Mouse (Mus musculus) G1E (cell line): ENCODE data around the gene Fbrs. TPM values are rescaled to one million over a fixed set of nuclear protein-coding genes. Genes with fewer than 3 reads are reported as not detected.
"Not testable (repeated sequence)": the region's sequence is repeated elsewhere in the genome, so short reads cannot be mapped to it uniquely, and the experiment has no call there.

Source experiments
- ATAC-seq: 2 replicates; pipeline ENCODE4 v1.8.0; 2016; ENCODE audit warnings: mild to moderate bottlenecking; ENCODE audit not compliant: insufficient number of reproducible peaks, poor library complexity, low FRiP score, severe bottlenecking; ENCODE audit errors: extremely low read depth
- DNase-seq: peaks from one replicate; pipeline ENCODE4 v3.0.0; 2012; ENCODE audit warnings: low spot score
- H3K27me3 ChIP-seq: 2 replicates; pipeline ENCODE4 v1.6.1; 2012; ENCODE audit warnings: mild to moderate bottlenecking, low read length, inconsistent platforms; ENCODE audit not compliant: insufficient read depth
- H3K36me3 ChIP-seq: replicated peaks from 2 replicates; pipeline ENCODE3; 2012; ENCODE audit warnings: mild to moderate bottlenecking, inconsistent platforms
- H3K4me1 ChIP-seq: 2 replicates; pipeline ENCODE4 v1.6.1; 2012; ENCODE audit warnings: low read depth, low read length, inconsistent platforms, mixed read lengths; ENCODE audit not compliant: insufficient read depth
- H3K4me3 ChIP-seq: 2 replicates; pipeline ENCODE4 v1.5.1; 2012; ENCODE audit warnings: low read depth, mild to moderate bottlenecking, inconsistent platforms, low read length, moderate library complexity, mixed read lengths
- H3K9me3 ChIP-seq: replicated peaks from 2 replicates; pipeline ENCODE4 v1.6.1; 2012; ENCODE audit warnings: inconsistent platforms
- CTCF ChIP-seq: IDR thresholded peaks from 2 replicates; pipeline ENCODE4 v1.5.1; 2012; ENCODE audit warnings: low read depth, low read length, inconsistent platforms, mixed read lengths
- GATA1 ChIP-seq: IDR thresholded peaks from 2 replicates; pipeline ENCODE4 v1.6.1; 2012; ENCODE audit warnings: borderline replicate concordance, low read length, inconsistent platforms, mixed read lengths
- GATA2 ChIP-seq: IDR thresholded peaks from 2 replicates; pipeline ENCODE4 v1.6.1; 2012; ENCODE audit warnings: low read depth, low read length, inconsistent platforms, borderline replicate concordance
- POLR2AphosphoS5 ChIP-seq: IDR thresholded peaks from 2 replicates; pipeline ENCODE4 v1.6.1; 2012; ENCODE audit warnings: low read depth, low read length, inconsistent platforms; ENCODE audit not compliant: insufficient replicate concordance
- TAL1 ChIP-seq: conservative IDR thresholded peaks from 2 replicates; pipeline ENCODE4 v1.6.1; 2012; ENCODE audit warnings: low read depth, low read length, inconsistent platforms, mixed read lengths
- polyA plus RNA-seq: library from polyadenylated mRNA; stranded (reverse); fragments of >175 nt; gene quantifications from 2 replicates; pipeline ENCODE4 v1.2.3, GENCODE M21; 2012
- total RNA-seq, 2 experiments: library from RNA; stranded (forward) in 1 of 2; stranded (reverse) in 1 of 2; fragments of 200-1000 nt in 1 of 2; fragments of >200 nt in 1 of 2; fragmentation: Nextera tagmentation in 1 of 2; gene quantifications; 2 replicates each; pipeline ENCODE4 v1.2.3; 2014 to 2017

The Fbrs gene
- total and polyA plus RNA-seq, 3 experiments = 13.5 to 457 (median 289) TPM

GRCm38 (mm10) chr7:127498407-127498806 is 19.4 kb downstream of the Fbrs start:
- TF ChIP-seq TAL1 (no peak), POLR2AphosphoS5 (no peak), CTCF (no peak), GATA1 (no peak), GATA2 (no peak)
- Histone ChIP-seq H3K36me3 (peaks cover 37% of the 10 kb centered on the region), H3K4me3 (no peak overlapping the region), H3K4me1 (peaks cover 6% of the 10 kb centered on the region), H3K9me3 (no peaks in the 10 kb centered on the region), H3K27me3 (no peaks in the 10 kb centered on the region)
- DNase-seq (no peak), ATAC-seq (no peak)

GRCm38 (mm10) chr7:127508291-127508690 is 29.3 kb downstream of the Fbrs start:
- no peak overlapping the region for H3K4me3 ChIP-seq
- DNase-seq (no peak), ATAC-seq (no peak)
- no peak for TF ChIP-seq GATA1
- TF ChIP-seq POLR2AphosphoS5 = no peak
- TF ChIP-seq CTCF = no peak
- TF ChIP-seq GATA2 = no peak
- TF ChIP-seq TAL1 = no peak
- H3K27me3 ChIP-seq = no peaks in the 10 kb centered on the region
- H3K9me3 ChIP-seq = no peaks in the 10 kb centered on the region
- peaks cover 3% of the 10 kb centered on the region for H3K36me3 ChIP-seq
- H3K4me1 ChIP-seq = peaks cover 16% of the 10 kb centered on the region; the same call in 1 of the 2 replicates

GRCm38 (mm10) chr7:127509830-127510229 is 30.8 kb downstream of the Fbrs start:
- H3K9me3 ChIP-seq, H3K4me3 ChIP-seq, H3K27me3 ChIP-seq, DNase-seq, H3K36me3 ChIP-seq, ATAC-seq: not testable (repeated sequence)
- peaks cover 31% of the 10 kb centered on the region for H3K4me1 ChIP-seq

GRCm38 (mm10) chr7:127511241-127511640 is 32.2 kb downstream of the Fbrs start:
- peaks cover 40% of the 10 kb centered on the region for H3K4me1 ChIP-seq
- no peak for TF ChIP-seq CTCF
- TF ChIP-seq POLR2AphosphoS5 = no peak
- no peak for TF ChIP-seq TAL1
- no peak for TF ChIP-seq GATA2
- TF ChIP-seq GATA1 = no peak
- H3K36me3 ChIP-seq = peaks cover 22% of the 10 kb centered on the region
- DNase-seq = no peak
- H3K9me3 ChIP-seq = no peaks in the 10 kb centered on the region
- H3K4me3 ChIP-seq = peak overlapping the region; percentile 87
- H3K27me3 ChIP-seq = no peaks in the 10 kb centered on the region
- no peak for ATAC-seq

- Histone ChIP-seq H3K27me3 (no peaks in the 10 kb centered on the region), H3K4me3 (peak within 1 kb of the TSS; percentile 87), H3K36me3 (peaks cover 28% of the 10 kb centered on the region), H3K4me1 (peaks cover 41% of the 10 kb centered on the region), H3K9me3 (no peaks in the 10 kb centered on the region)
- DNase-seq = peak; percentile 77
- TF ChIP-seq GATA1 = no peak
- TF ChIP-seq POLR2AphosphoS5 = no peak; the same call in 1 of the 2 replicates
- TF ChIP-seq TAL1 = no peak; the same call in 1 of the 2 replicates
- TF ChIP-seq GATA2 = no peak
- no peak for TF ChIP-seq CTCF
- ATAC-seq = peak; percentile 97
These were observed 32.8 kb downstream of the Fbrs start, which contains the start of gene Srcap for GRCm38 (mm10) chr7:127511808-127512230. Gene Srcap (plus strand): TSS chr7:127511983.

GRCm38 (mm10) chr7:127512231-127513015 is 33.4 kb downstream of the Fbrs start:
- Histone ChIP-seq H3K9me3 (no peaks in the 10 kb centered on the region), H3K27me3 (no peaks in the 10 kb centered on the region), H3K36me3 (peaks cover 34% of the 10 kb centered on the region), H3K4me1 (peaks cover 41% of the 10 kb centered on the region), H3K4me3 (peak overlapping the region; percentile 87)
- ATAC-seq = peak; percentile 45; the same call in 1 of the 2 replicates
- TF ChIP-seq TAL1 (no peak), CTCF (no peak), POLR2AphosphoS5 (no peak; the same call in 1 of the 2 replicates)
- peak; percentile 93 for DNase-seq
